Mouse (Mus musculus): ENCODE measurements around the gene Elovl6.
A peak's percentile ranks its signal among the peaks of the same experiment; 100 is the strongest.

Gene Elovl6

GRCm38 (mm10) chr3:129646781-129647180 lies 114.6 kb downstream of the Elovl6 start:
- no peak for DNase-seq (ENCODE audit: low read depth)

- no peak for DNase-seq (ENCODE audit: low read depth)
These were observed 115.2 kb downstream of the Elovl6 start for GRCm38 (mm10) chr3:129647312-129647711.

- no peak for DNase-seq (ENCODE audit: low read depth)
These were observed 116.4 kb downstream of the Elovl6 start for GRCm38 (mm10) chr3:129648598-129648997.

- DNase-seq (ENCODE audit: low read depth) = no peak
These were observed 117.6 kb downstream of the Elovl6 start for GRCm38 (mm10) chr3:129649586-129650292.

GRCm38 (mm10) chr3:129650293-129650612 lies 118.1 kb downstream of the Elovl6 start:
- no peak for DNase-seq (ENCODE audit: low read depth)

GRCm38 (mm10) chr3:129650931-129651330 lies 118.8 kb downstream of the Elovl6 start:
- no peak for DNase-seq (ENCODE audit: low read depth)

GRCm38 (mm10) chr3:129651765-129652164 lies 119.6 kb downstream of the Elovl6 start:
- no peak for DNase-seq (ENCODE audit: low read depth)

GRCm38 (mm10) chr3:129652476-129652875 lies 120.3 kb downstream of the Elovl6 start:
- no peak for DNase-seq (ENCODE audit: low read depth)

- no peak for DNase-seq (ENCODE audit: low read depth)
These were observed 124.4 kb downstream of the Elovl6 start for GRCm38 (mm10) chr3:129656540-129656939.

GRCm38 (mm10) chr3:129657222-129657621 lies 125.1 kb downstream of the Elovl6 start:
- DNase-seq (ENCODE audit: low read depth) = peak; percentile 48

- no peak for DNase-seq (ENCODE audit: low read depth)
These were observed 125.6 kb downstream of the Elovl6 start for GRCm38 (mm10) chr3:129657775-129658174.

GRCm38 (mm10) chr3:129658776-129659175 lies 126.6 kb downstream of the Elovl6 start:
- peak; percentile 84 for DNase-seq (ENCODE audit: low read depth)

- DNase-seq (ENCODE audit: low read depth) = no peak
These were observed 131.8 kb downstream of the Elovl6 start for GRCm38 (mm10) chr3:129663906-129664305.

GRCm38 (mm10) chr3:129675923-129676322 lies 143.8 kb downstream of the Elovl6 start:
- DNase-seq (ENCODE audit: low read depth) = no peak

- DNase-seq (ENCODE audit: low read depth) = no peak
These were observed 148.1 kb downstream of the Elovl6 start for GRCm38 (mm10) chr3:129680258-129680657.

GRCm38 (mm10) chr3:129681841-129682240 lies 149.7 kb downstream of the Elovl6 start:
- DNase-seq (ENCODE audit: low read depth) = no peak

- DNase-seq (ENCODE audit: low read depth) = no peak
These were observed 150.2 kb downstream of the Elovl6 start for GRCm38 (mm10) chr3:129682389-129682788.

GRCm38 (mm10) chr3:129683060-129683679 lies 151.0 kb downstream of the Elovl6 start:
- DNase-seq (ENCODE audit: low read depth) = peak; percentile 44

- no peak for DNase-seq (ENCODE audit: low read depth)
These were observed 154.0 kb downstream of the Elovl6 start for GRCm38 (mm10) chr3:129686196-129686595.

GRCm38 (mm10) chr3:129686698-129687333 lies 154.7 kb downstream of the Elovl6 start:
- peak; percentile 82 for DNase-seq (ENCODE audit: low read depth)

- no peak for DNase-seq (ENCODE audit: low read depth)
These were observed 155.3 kb downstream of the Elovl6 start for GRCm38 (mm10) chr3:129687429-129687828.

Data from induced T-regulatory cell, adult 2 months (primary cell).